Mouse (Mus musculus) cortical plate, adult 2 months (tissue): ENCODE measurements around the gene Tcf7l1. TPM values are rescaled to one million over a fixed set of nuclear protein-coding genes. Genes with fewer than 3 reads are reported as not detected.
A peak's percentile ranks its signal among the peaks of the same experiment; 100 is the strongest.

Experiments used
- H3K27ac ChIP-seq: fragments of 200-500 bp; 2 replicates; pipeline ENCODE4 v1.5.1; 2012; ENCODE audit warnings: low read length, control low read depth, inconsistent platforms; ENCODE audit not compliant: insufficient read depth
- H3K4me1 ChIP-seq: fragments of 200-500 bp; 2 replicates; pipeline ENCODE4 v1.6.1; 2011; ENCODE audit warnings: low read length; ENCODE audit not compliant: control insufficient read depth, insufficient read depth
- H3K4me3 ChIP-seq: fragments of 200-500 bp; 2 replicates; pipeline ENCODE4 v1.5.1; 2011; ENCODE audit warnings: mild to moderate bottlenecking, low read length, control low read depth; ENCODE audit not compliant: insufficient read depth
- CTCF ChIP-seq: fragments of 200-500 bp; IDR thresholded peaks from 2 replicates; pipeline ENCODE4 v1.5.1; 2011; ENCODE audit warnings: mild to moderate bottlenecking, control low read depth, low read length; ENCODE audit not compliant: insufficient read depth; ENCODE audit errors: extremely low read depth
- POLR2A ChIP-seq: fragments of 200-500 bp; IDR thresholded peaks from 2 replicates; pipeline ENCODE4 v1.6.1; 2011; ENCODE audit warnings: mild to moderate bottlenecking, low read length, control low read depth; ENCODE audit not compliant: insufficient read depth; ENCODE audit errors: extremely low read depth
- polyA plus RNA-seq: library from polyadenylated mRNA; depleted of rRNA; stranded (reverse); fragments of >200 nt; gene quantifications from 2 replicates; pipeline ENCODE4 v1.2.3, GENCODE M21; 2012

Gene Tcf7l1
- polyA plus RNA-seq, 1 experiment = 3.7 TPM

DNA sequence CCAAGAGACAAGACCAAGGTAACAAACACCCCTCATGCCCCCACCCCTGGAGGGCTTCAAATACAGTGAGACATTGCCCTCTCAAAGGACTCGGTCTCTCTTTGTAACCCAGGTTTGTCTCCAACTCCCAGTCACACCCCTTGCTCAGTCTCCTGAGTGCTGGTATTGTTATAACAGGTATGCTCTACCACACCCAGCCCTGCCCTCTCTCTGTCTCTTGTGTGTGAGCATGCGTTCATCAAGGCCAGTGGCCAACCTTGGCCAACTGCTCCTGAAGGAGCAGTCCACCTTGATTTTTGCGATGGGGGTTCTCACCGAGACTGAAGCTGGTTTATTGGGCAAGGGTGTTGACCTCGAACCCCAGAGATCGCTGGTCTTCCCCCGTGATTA, 133.0 kb downstream of the Tcf7l1 start:
- no peak for TF ChIP-seq CTCF
- TF ChIP-seq POLR2A = no peak
- H3K4me1 ChIP-seq = no peaks in the 10 kb centered on the region
- no peak overlapping the region for H3K4me3 ChIP-seq
- no peak overlapping the region for H3K27ac ChIP-seq

DNA sequence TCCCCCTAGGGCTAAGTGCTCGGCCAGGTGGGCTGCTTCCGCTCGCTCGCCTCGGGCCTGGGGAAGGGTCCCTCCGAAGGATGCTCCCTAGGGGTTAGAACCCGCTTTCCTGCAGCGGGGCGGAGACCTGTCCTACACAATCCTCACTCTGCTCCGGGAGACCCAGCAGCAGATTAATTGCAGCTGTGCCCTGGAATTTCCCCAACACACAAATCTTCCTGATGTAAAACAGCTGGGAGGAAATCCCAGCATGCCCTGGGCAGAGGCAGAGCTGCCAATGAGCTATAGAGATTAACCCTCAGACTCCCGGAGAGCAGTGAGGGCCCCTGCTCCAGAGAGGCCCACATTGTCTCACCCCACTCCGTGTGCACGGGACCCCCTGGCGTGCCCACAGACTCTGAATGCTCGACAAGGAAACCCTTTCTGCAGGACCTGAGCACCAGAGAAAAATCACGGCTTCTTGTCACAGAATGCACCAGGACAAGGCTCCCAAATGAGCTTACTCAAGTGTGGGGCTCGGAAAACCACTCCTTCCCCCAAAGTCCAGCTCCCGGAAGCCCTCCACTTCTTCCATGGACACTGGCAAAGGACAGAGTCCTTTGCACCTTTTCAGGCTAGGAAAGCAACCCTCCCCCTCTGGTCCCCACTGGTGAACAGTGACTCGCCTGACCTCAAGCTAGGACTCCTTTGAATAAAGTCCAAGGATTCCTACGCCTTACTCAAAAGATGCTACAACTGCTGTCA, 133.6 kb downstream of the Tcf7l1 start:
- Histone ChIP-seq H3K4me1 (no peaks in the 10 kb centered on the region), H3K27ac (no peak overlapping the region), H3K4me3 (0 out of 2 replicates have a peak overlapping the region, but pooled peaks have one; percentile 1)
- TF ChIP-seq POLR2A (no peak), CTCF (no peak)

DNA sequence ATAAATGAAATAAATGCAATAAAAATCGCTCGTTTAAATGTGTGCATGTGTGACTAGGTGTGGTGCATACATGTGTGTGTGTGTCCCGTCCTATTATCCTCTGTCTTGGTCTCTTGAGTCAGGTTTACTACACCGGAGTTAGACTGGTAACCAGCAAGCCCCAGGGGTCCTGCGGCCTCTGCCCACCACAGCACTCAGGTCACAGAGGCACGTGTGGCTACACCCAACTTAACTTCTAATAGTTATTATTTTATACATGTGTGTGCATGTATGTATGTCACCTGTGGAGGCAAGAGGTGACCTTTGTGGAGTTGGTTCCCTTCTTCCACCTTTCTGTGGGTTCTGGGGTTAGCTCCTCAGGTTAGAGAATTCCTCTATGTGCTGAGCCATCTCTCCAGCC, 134.7 kb downstream of the Tcf7l1 start:
- no peak for TF ChIP-seq CTCF
- no peak for TF ChIP-seq POLR2A
- Histone ChIP-seq H3K4me1 (peaks cover 2% of the 10 kb centered on the region; the same call in 1 of the 2 replicates), H3K4me3 (no peak overlapping the region), H3K27ac (no peak overlapping the region)

DNA sequence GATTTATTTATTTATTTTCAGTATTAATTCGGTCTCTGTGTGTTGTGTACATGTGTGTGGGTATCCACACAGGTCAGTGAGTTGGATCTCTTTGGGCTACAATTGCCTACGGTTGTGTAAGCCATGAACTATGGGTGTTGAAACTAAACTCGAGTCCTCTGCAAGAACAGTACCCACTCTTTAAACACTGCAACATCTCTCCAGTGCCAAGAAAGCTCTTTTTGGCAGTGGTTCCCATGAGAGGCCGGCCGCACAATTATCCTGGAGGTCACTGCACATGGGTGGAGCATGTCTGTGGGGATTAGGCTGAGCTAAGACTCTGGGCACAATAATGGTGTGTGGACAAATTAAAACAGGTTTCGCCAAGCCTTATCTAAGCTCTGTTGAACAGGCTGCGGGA, 135.6 kb downstream of the Tcf7l1 start:
- Histone ChIP-seq H3K4me1 (peaks cover 2% of the 10 kb centered on the region; the same call in 1 of the 2 replicates), H3K27ac (no peak overlapping the region), H3K4me3 (no peak overlapping the region)
- TF ChIP-seq CTCF (no peak), POLR2A (no peak)

DNA sequence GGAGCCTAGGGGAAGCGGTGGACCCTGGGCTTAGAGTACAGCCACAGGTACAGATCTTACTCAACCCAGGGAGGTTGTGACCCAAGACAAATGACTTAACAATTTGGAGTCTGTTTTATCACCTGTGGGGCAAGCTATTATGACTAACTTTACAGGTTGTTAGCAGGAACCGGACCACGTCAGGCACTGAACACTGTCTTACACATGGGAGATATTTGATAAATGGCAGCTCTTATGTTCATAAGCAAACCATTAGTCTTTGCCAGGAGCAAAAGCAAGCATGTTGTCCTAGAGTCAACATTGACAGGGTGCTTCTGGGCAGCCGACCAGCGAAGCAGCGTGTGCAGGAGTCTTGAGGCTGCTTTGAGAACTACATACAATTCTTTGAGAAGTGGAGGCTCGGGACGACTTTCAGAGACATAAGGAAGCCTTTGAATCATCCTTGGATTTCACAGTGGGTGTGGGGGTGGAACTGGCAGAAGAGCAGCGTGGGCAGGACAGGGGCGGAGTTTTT, 138.7 kb downstream of the Tcf7l1 start:
- peaks cover 2% of the 10 kb centered on the region; the same call in 1 of the 2 replicates for H3K4me1 ChIP-seq
- TF ChIP-seq CTCF (no peak), POLR2A (no peak)

DNA sequence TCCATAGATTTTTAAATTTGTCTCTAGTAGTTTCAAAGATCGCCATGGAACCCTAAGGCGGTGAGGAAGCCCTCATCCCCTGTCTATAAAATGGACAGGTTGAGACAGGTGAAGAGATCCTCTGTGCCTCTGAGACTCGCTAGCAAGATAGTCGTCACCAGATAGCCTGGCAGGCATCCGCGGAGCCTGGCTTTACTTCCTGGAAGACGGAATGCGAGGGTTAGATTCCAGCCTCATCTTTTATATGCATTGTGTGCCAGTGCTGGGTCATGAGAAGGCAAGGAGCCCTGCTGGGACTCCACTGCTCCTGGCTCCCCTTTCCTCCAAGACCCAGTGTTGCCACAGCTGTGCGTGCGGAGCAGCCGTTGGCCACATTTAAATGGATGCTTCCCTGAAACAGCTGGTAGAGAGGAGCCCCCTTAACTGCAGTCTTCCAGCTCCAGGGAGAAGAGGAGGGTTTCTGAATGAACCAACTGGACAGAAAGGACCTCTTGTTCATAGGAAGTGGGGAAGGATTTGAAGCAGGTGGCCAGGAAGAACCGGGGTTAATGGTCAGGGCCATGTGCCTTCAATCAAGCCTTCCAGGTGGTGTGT, 141.0 kb downstream of the Tcf7l1 start:
- TF ChIP-seq CTCF = no peak
- TF ChIP-seq POLR2A = no peak
- Histone ChIP-seq H3K27ac (no peak overlapping the region), H3K4me3 (no peak overlapping the region), H3K4me1 (peaks cover 2% of the 10 kb centered on the region; the same call in 1 of the 2 replicates)

More for the DNA sequence above, 138.7 kb downstream of the Tcf7l1 start:
- Histone ChIP-seq H3K4me3 (no peak overlapping the region), H3K27ac (no peak overlapping the region)

DNA sequence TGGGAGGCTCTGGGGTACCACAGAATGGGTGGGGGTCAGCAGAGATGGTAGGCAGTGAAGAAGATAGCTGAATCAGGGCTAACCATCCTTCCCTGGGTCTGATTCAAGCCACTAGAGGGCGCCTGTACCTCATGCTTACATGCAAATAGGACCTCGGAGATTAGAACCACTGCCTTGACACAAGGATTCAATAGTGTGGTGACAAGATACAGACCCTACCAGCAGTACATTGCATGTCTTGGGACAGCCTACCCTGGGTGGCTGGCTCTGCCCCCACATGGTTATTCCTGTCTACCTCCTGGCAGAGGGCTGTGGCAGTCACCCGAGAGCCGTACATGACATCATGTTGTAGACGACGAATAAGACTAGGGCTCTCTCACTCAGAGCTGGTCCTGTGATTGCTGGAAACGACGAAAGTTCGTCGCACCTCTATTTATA, 141.7 kb downstream of the Tcf7l1 start:
- peak; percentile 90 for TF ChIP-seq CTCF
- TF ChIP-seq POLR2A = no peak
- H3K4me3 ChIP-seq = no peak overlapping the region
- no peak overlapping the region for H3K27ac ChIP-seq
- H3K4me1 ChIP-seq = peaks cover 2% of the 10 kb centered on the region; the same call in 1 of the 2 replicates

DNA sequence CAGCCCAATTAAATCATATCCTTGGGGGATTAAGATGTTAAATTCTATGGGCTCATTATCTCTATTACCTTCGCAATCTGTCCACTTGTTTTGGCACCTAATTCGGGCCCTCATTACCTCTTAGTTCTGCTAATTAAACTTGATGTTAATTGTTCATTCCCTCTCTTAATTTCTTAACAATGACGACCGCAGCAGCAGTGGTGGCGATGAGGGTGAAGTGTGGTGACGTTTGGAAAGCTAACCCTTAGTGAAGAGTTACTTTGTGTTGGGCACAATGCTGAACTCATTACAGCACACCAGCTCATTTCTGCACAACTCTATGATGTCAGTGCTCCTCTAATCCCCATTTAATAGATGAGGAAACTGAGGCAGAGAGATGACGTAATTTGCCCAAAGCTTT, 143.7 kb downstream of the Tcf7l1 start:
- TF ChIP-seq CTCF (no peak), POLR2A (no peak)
- no peak overlapping the region for H3K4me3 ChIP-seq
- peaks cover 2% of the 10 kb centered on the region; the same call in 1 of the 2 replicates for H3K4me1 ChIP-seq
- no peak overlapping the region for H3K27ac ChIP-seq

DNA sequence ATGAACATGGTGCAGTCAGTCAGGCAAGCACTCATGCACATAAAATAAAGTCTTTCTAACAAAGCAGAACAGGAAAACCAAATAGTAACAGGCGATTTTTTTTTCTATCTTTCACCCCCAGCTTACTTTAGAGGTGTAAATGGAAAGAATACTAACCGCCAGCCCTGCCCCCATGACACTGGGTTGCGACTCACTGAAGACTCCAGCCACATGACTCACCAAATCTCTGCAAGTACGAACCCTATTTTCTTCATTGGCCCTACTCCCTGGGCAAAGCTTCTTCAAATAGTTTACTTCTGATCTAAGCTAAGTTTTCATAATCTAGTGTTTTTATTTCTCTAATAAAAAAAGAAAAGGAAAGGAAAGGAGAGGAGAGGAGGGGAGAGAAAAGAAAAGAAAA, 144.5 kb downstream of the Tcf7l1 start:
- Histone ChIP-seq H3K4me3 (no peak overlapping the region), H3K4me1 (no peaks in the 10 kb centered on the region), H3K27ac (no peak overlapping the region)
- no peak for TF ChIP-seq POLR2A
- no peak for TF ChIP-seq CTCF
